Mouse (Mus musculus) cortical plate, adult 2 months (tissue): Measurements from ENCODE around the gene Zscan21. TPM values are rescaled to one million over a fixed set of nuclear protein-coding genes. Genes with fewer than 3 reads are reported as not detected.

ENCODE experiments used
- H3K27ac ChIP-seq: fragments of 200-500 bp; 2 replicates; pipeline ENCODE4 v1.5.1; 2012; ENCODE audit warnings: low read length, control low read depth, inconsistent platforms; ENCODE audit not compliant: insufficient read depth
- H3K4me1 ChIP-seq: fragments of 200-500 bp; 2 replicates; pipeline ENCODE4 v1.6.1; 2011; ENCODE audit warnings: low read length; ENCODE audit not compliant: control insufficient read depth, insufficient read depth
- H3K4me3 ChIP-seq: fragments of 200-500 bp; 2 replicates; pipeline ENCODE4 v1.5.1; 2011; ENCODE audit warnings: mild to moderate bottlenecking, low read length, control low read depth; ENCODE audit not compliant: insufficient read depth
- CTCF ChIP-seq: fragments of 200-500 bp; IDR thresholded peaks from 2 replicates; pipeline ENCODE4 v1.5.1; 2011; ENCODE audit warnings: mild to moderate bottlenecking, control low read depth, low read length; ENCODE audit not compliant: insufficient read depth; ENCODE audit errors: extremely low read depth
- POLR2A ChIP-seq: fragments of 200-500 bp; IDR thresholded peaks from 2 replicates; pipeline ENCODE4 v1.6.1; 2011; ENCODE audit warnings: mild to moderate bottlenecking, low read length, control low read depth; ENCODE audit not compliant: insufficient read depth; ENCODE audit errors: extremely low read depth
- polyA plus RNA-seq: library from polyadenylated mRNA; depleted of rRNA; stranded (reverse); fragments of >200 nt; gene quantifications from 2 replicates; pipeline ENCODE4 v1.2.3, GENCODE M21; 2012; rRNA removed

The Zscan21 gene
- polyA plus RNA-seq, 1 experiment: 18.2 TPM

DNA sequence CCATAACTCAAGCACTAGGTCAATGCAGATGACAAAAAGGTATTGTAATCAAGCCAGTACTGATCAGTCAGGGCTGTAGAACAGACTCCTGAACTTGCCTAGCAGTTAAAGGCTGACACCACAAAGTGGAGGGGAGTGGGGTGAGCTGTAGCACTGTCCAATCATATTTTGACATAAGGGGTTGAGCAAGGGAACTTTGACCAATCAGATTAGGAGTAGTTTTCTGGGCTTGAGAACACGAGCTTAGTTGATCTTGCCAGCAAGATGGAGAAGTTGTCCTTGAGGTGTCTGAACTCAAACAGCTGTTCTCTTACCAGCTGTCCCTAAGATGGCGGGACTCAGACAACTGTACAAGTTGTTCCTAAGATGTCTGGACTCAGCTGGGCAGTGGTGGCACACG is 56.5 kb downstream of the Zscan21 start:
- TF ChIP-seq POLR2A: no peak
- TF ChIP-seq CTCF: no peak
- no peak overlapping the region for H3K27ac ChIP-seq

More for the DNA sequence above, 56.5 kb downstream of the Zscan21 start:
- H3K4me3 ChIP-seq: no peak overlapping the region
- H3K4me1 ChIP-seq: no peaks in the 10 kb centered on the region

Other genes starting within 250 kb of the Zscan21 start
- gene Pilrb2, start 245.1 kb upstream of the Zscan21 start, polyA plus RNA-seq: 0.42 and 0.44 TPM in 2 replicates
- gene Cyp3a13, start 195.3 kb upstream of the Zscan21 start, polyA plus RNA-seq: 1.2 and 1.6 TPM in 2 replicates
- gene Gjc3, start 153.8 kb upstream of the Zscan21 start, polyA plus RNA-seq: 47.0 and 57.3 TPM in 2 replicates
- 0.10 TPM in 1 of 2 replicates, not detected in the other for gene Azgp1, start 135.4 kb upstream of the Zscan21 start, polyA plus RNA-seq
- gene Smok3a, start 95.6 kb upstream of the Zscan21 start, polyA plus RNA-seq: not detected in 2 replicates
- gene Smok3b, start 95.5 kb upstream of the Zscan21 start, polyA plus RNA-seq: not detected in 2 replicates
- not detected in 2 replicates for gene Smok3c, start 63.7 kb upstream of the Zscan21 start, polyA plus RNA-seq
- 14.3 and 14.9 TPM in 2 replicates for gene Zkscan1, start 31.8 kb upstream of the Zscan21 start, polyA plus RNA-seq
- gene Zfp113, start 38.8 kb downstream of the Zscan21 start, polyA plus RNA-seq: 3.9 and 5.4 TPM in 2 replicates
- 131 and 139 TPM in 2 replicates for gene Cops6, start 44.2 kb downstream of the Zscan21 start, polyA plus RNA-seq
- gene Ap4m1, start 55.1 kb downstream of the Zscan21 start, polyA plus RNA-seq: 21.6 and 25.3 TPM in 2 replicates
- gene Mcm7, start 55.5 kb downstream of the Zscan21 start, polyA plus RNA-seq: 17.1 and 19.7 TPM in 2 replicates
- 54.3 and 55.3 TPM in 2 replicates for gene Taf6, start 70.5 kb downstream of the Zscan21 start, polyA plus RNA-seq
- 13.3 and 15.8 TPM in 2 replicates for gene Cnpy4, start 70.6 kb downstream of the Zscan21 start, polyA plus RNA-seq
- gene Mblac1, start 77.4 kb downstream of the Zscan21 start, polyA plus RNA-seq: 5.7 and 7.3 TPM in 2 replicates
- gene Nxpe5, start 109.0 kb downstream of the Zscan21 start, polyA plus RNA-seq: not detected in 2 replicates
- 162 and 163 TPM in 2 replicates for gene Lamtor4, start 138.6 kb downstream of the Zscan21 start, polyA plus RNA-seq
- gene BC037034, start 147.1 kb downstream of the Zscan21 start, polyA plus RNA-seq: 83.9 and 86.5 TPM in 2 replicates
- gene Gal3st4, start 155.9 kb downstream of the Zscan21 start, polyA plus RNA-seq: 4.2 and 4.4 TPM in 2 replicates
- 0.02 and 0.08 TPM in 2 replicates for gene Gm43720, start 163.1 kb downstream of the Zscan21 start, polyA plus RNA-seq
- gene Gpc2, start 163.1 kb downstream of the Zscan21 start, polyA plus RNA-seq: 5.6 and 6.0 TPM in 2 replicates
- gene Stag3, start 163.3 kb downstream of the Zscan21 start, polyA plus RNA-seq: 2.8 and 3.0 TPM in 2 replicates
- gene Pvrig, start 225.1 kb downstream of the Zscan21 start, polyA plus RNA-seq: 0.19 and 0.30 TPM in 2 replicates